Mouse (Mus musculus) layer of hippocampus, adult 2 months (tissue): ENCODE results near the gene OR5BS1P. TPM values are rescaled to one million over a fixed set of nuclear protein-coding genes. Genes with fewer than 3 reads are reported as not detected.
"Not testable (repeated sequence)": the region's sequence is repeated elsewhere in the genome, so short reads cannot be mapped to it uniquely, and the experiment has no call there.

ENCODE experiments used
- DNase-seq, 2 experiments: peaks; one replicate each; pipeline ENCODE4 v3.0.0; 2022; ENCODE audit warnings: low spot score in 2 of 2
- H3K27ac ChIP-seq: fragments of 200-600 bp; 2 replicates; pipeline ENCODE4 v1.8.1; 2022
- H3K4me3 ChIP-seq: fragments of 200-600 bp; 2 replicates; pipeline ENCODE4 v1.8.1; 2022; ENCODE audit warnings: mild to moderate bottlenecking
- CTCF ChIP-seq: fragments of 200-600 bp; conservative IDR thresholded peaks from 2 replicates; pipeline ENCODE4 v1.8.1; 2022; ENCODE audit warnings: antibody characterized with exemption, mild to moderate bottlenecking, moderate library complexity
- long read RNA-seq, 2 experiments: library from polyadenylated mRNA; stranded (forward); transcript quantifications; one replicate each; pipeline ENCODE4 v2.0.0; 2021; ENCODE audit warnings: borderline mapping rate in 2 of 2
- total RNA-seq, 2 experiments: library from RNA; stranded (reverse); gene quantifications; 2 replicates each; pipeline ENCODE4 v1.2.3; 2021

OR5BS1P gene
- not detected for total RNA-seq
- long read RNA-seq, experiment 1 = 0 reads
- long read RNA-seq, experiment 2 = 0 reads

- H3K27ac ChIP-seq = no peak within 1 kb of the TSS
- DNase-seq = no peak
- no peak within 1 kb of the TSS for H3K4me3 ChIP-seq
- no peak for TF ChIP-seq CTCF
Observed at GRCm38 (mm10) chr15:98469596-98469995, at the start of gene OR5BS1P. Gene OR5BS1P (plus strand): TSS chr15:98469896.

- no peak for TF ChIP-seq CTCF
- no peak for DNase-seq
- H3K4me3 ChIP-seq = no peak overlapping the region
- H3K27ac ChIP-seq = no peak overlapping the region
Observed at GRCm38 (mm10) chr15:98420897-98421296, 48.8 kb upstream of the OR5BS1P start.

- no peak for DNase-seq
- Histone ChIP-seq H3K27ac (no peak overlapping the region), H3K4me3 (no peak overlapping the region)
- no peak for TF ChIP-seq CTCF
Observed at GRCm38 (mm10) chr15:98424326-98424725, 45.4 kb upstream of the OR5BS1P start.

- no peak overlapping the region for H3K4me3 ChIP-seq
- DNase-seq = no peak
- TF ChIP-seq CTCF = no peak
- H3K27ac ChIP-seq = no peak overlapping the region
Observed at GRCm38 (mm10) chr15:98424753-98425152, 44.9 kb upstream of the OR5BS1P start.

GRCm38 (mm10) chr15:98425188-98425587 lies 44.5 kb upstream of the OR5BS1P start:
- no peak for TF ChIP-seq CTCF
- DNase-seq = no peak
- Histone ChIP-seq H3K4me3 (no peak overlapping the region), H3K27ac (no peak overlapping the region)

GRCm38 (mm10) chr15:98430925-98431324 lies 38.8 kb upstream of the OR5BS1P start, which contains the start of gene Olfr282:
Gene Olfr282 (plus strand): TSS chr15:98431225.
- H3K27ac ChIP-seq, H3K4me3 ChIP-seq, DNase-seq: not testable (repeated sequence)

- H3K4me3 ChIP-seq = no peak overlapping the region
- DNase-seq = no peak
- no peak for TF ChIP-seq CTCF
Observed at GRCm38 (mm10) chr15:98444561-98444960, 25.1 kb upstream of the OR5BS1P start.

GRCm38 (mm10) chr15:98448521-98448920 lies 21.2 kb upstream of the OR5BS1P start:
- TF ChIP-seq CTCF = no peak
- DNase-seq = peak in 1 of 2 experiments; percentile 2
- H3K4me3 ChIP-seq = no peak overlapping the region
- H3K27ac ChIP-seq = no peak overlapping the region

More at GRCm38 (mm10) chr15:98444561-98444960, 25.1 kb upstream of the OR5BS1P start:
- no peak overlapping the region for H3K27ac ChIP-seq

GRCm38 (mm10) chr15:98452288-98452687 lies 17.4 kb upstream of the OR5BS1P start, which contains the start of gene Olfr281:
Gene Olfr281 (plus strand): TSS chr15:98452588.
- TF ChIP-seq CTCF = no peak
- Histone ChIP-seq H3K27ac (no peak within 1 kb of the TSS), H3K4me3 (no peak within 1 kb of the TSS)
- DNase-seq = no peak

GRCm38 (mm10) chr15:98471539-98471938 lies 1.8 kb downstream of the OR5BS1P start:
- H3K4me3 ChIP-seq = no peak overlapping the region
- H3K27ac ChIP-seq = no peak overlapping the region
- TF ChIP-seq CTCF = no peak
- no peak for DNase-seq

- DNase-seq = no peak
- no peak for TF ChIP-seq CTCF
- Histone ChIP-seq H3K4me3 (no peak overlapping the region), H3K27ac (no peak overlapping the region)
Observed at GRCm38 (mm10) chr15:98474958-98475357, 5.3 kb downstream of the OR5BS1P start.

GRCm38 (mm10) chr15:98475382-98475781 lies 5.7 kb downstream of the OR5BS1P start:
- TF ChIP-seq CTCF = peak; percentile 77
- DNase-seq = peak in 1 of 2 experiments; percentile 36
- Histone ChIP-seq H3K27ac (no peak overlapping the region), H3K4me3 (no peak overlapping the region)

GRCm38 (mm10) chr15:98476281-98476680 lies 6.6 kb downstream of the OR5BS1P start:
- Histone ChIP-seq H3K27ac (no peak overlapping the region), H3K4me3 (no peak overlapping the region)
- DNase-seq = no peak
- TF ChIP-seq CTCF = no peak

- H3K27ac ChIP-seq = no peak overlapping the region
- no peak for TF ChIP-seq CTCF
- no peak overlapping the region for H3K4me3 ChIP-seq
- no peak for DNase-seq
Observed at GRCm38 (mm10) chr15:98479568-98480102, 9.9 kb downstream of the OR5BS1P start.

- no peak for TF ChIP-seq CTCF
- H3K4me3 ChIP-seq = no peak within 1 kb of the TSS
- DNase-seq = no peak
- no peak within 1 kb of the TSS for H3K27ac ChIP-seq
Observed at GRCm38 (mm10) chr15:98482701-98483100, 13.0 kb downstream of the OR5BS1P start, which contains the start of gene Lalba. Gene Lalba (minus strand): TSS chr15:98482721.
